Comparison of ENCODE assay signal across 16 mouse cellular contexts in the genomic region with DNA sequence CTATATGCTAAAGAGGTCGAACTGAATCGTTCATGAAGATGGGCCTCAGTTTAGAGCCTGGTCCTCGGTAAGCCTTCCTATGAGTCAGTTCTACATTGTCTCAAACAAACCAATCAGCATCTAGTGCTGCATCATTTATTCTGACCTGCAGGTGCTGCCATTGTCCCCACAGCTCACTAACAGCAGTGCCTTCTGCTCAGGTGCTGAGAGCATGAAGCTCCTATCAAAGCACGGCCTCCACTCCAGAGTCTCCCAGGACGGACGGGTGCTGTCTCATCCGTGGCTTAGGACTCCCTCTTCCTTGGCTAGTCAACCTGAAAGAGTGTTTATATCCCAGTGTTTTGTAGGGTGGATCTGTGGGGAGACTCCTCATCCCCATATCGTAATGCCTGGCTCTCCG. TPM values are rescaled to one million over a fixed set of nuclear protein-coding genes. Genes with fewer than 3 reads are reported as not detected.
DNase-seq lines count a peak whose midpoint lies in the region; ATAC-seq and TF ChIP-seq lines count a peak whose summit lies in the region.
"Had no signal": no experiment of that assay in that cellular context is flagged by ENCODE, and none has a peak within 500 bp of the region (broad histone marks: within the 10 kb centered on the region; RNA-seq: fewer than 3 reads in every experiment).

No protein-coding gene starts in this region.

- no peaks in the 10 kb centered on the region for H3K9me3 ChIP-seq in forebrain, embryonic 11.5 days (ENCODE audit: control insufficient read depth, low read length)
- H3K9me3 ChIP-seq in forebrain, embryonic 10.5 days: no peaks in the 10 kb centered on the region
- peaks cover 5% of the 10 kb centered on the region for H3K9me3 ChIP-seq in megakaryocyte, embryonic 14.5 days
- no peaks in the 10 kb centered on the region for H3K9me3 ChIP-seq in forebrain, postnatal 0 days (ENCODE audit: low read length)
- H3K9me3 ChIP-seq in neural tube, embryonic 13.5 days: no peaks in the 10 kb centered on the region
- H3K9me3 ChIP-seq: heart, embryonic 15.5 days; liver, embryonic 13.5 days had no signal

- ATAC-seq in forebrain, embryonic 11.5 days (replicated peaks; ENCODE audit: low FRiP score): 0 out of 2 replicates have a peak, but pooled peaks have one; percentile 42
- ATAC-seq in megakaryocyte, adult 5-6 weeks (ENCODE audit: poor library complexity, severe bottlenecking): no peak
- peak; percentile 30; the same call in 1 of the 2 replicates for ATAC-seq in forebrain, postnatal 0 days
- peak; percentile 28; the same call in 1 of the 2 replicates for ATAC-seq in neural tube, embryonic 13.5 days (ENCODE audit: low read depth)
- ATAC-seq: activated CD4-positive, CD25-positive, alpha-beta regulatory T cell, adult 4 months had no signal

- no peak for DNase-seq in forebrain, embryonic 11.5 days (ENCODE audit: low spot score)
- no peak for DNase-seq in forebrain, embryonic 10.5 days (ENCODE audit: extremely low spot score, low spot score)
- peak; percentile 38 for DNase-seq in forebrain, postnatal 0 days
- DNase-seq in left cerebral cortex, adult 8-10 months (ENCODE audit: low spot score in 2 of 2): no peak
- no peak for DNase-seq in layer of hippocampus, adult 8-10 months (ENCODE audit: low spot score in 2 of 2)
- DNase-seq: cerebellum, adult 11-12 months; gastrocnemius, adult 2 months; heart, adult 18-20 months; liver, embryonic 13.5 days had no signal

- no peak overlapping the region for H3K4me3 ChIP-seq in forebrain, embryonic 11.5 days (ENCODE audit: low read depth, low read length)
- H3K4me3 ChIP-seq in forebrain, embryonic 10.5 days: no peak overlapping the region
- peak overlapping the region; percentile 10 for H3K4me3 ChIP-seq in megakaryocyte, embryonic 14.5 days (replicated peaks)
- no peak overlapping the region for H3K4me3 ChIP-seq in forebrain, postnatal 0 days (ENCODE audit: low read depth, low read length)
- no peak overlapping the region for H3K4me3 ChIP-seq in neural tube, embryonic 13.5 days
- H3K4me3 ChIP-seq: erythroblast, embryonic 14.5 days; gastrocnemius, adult 2 months; heart, embryonic 15.5 days; liver, embryonic 13.5 days had no signal

- TF ChIP-seq CTCF in forebrain, postnatal 0 days (IDR thresholded peaks at IDR 0.05; ENCODE audit: low read depth): peak; percentile 23; the same call in 1 of the 2 replicates

- H3K36me3 ChIP-seq in forebrain, embryonic 11.5 days (ENCODE audit: control insufficient read depth, insufficient read depth, low read length): no peaks in the 10 kb centered on the region
- H3K36me3 ChIP-seq in forebrain, embryonic 10.5 days (replicated peaks): no peaks in the 10 kb centered on the region
- H3K36me3 ChIP-seq in megakaryocyte, embryonic 14.5 days (replicated peaks; ENCODE audit: low read length): no peaks in the 10 kb centered on the region
- H3K36me3 ChIP-seq in forebrain, postnatal 0 days (ENCODE audit: insufficient read depth): no peaks in the 10 kb centered on the region
- H3K36me3 ChIP-seq in neural tube, embryonic 13.5 days: no peaks in the 10 kb centered on the region
- H3K36me3 ChIP-seq: heart, embryonic 15.5 days; liver, embryonic 13.5 days had no signal

- H3K9ac ChIP-seq in forebrain, embryonic 11.5 days (ENCODE audit: low read length): no peak overlapping the region
- no peak overlapping the region for H3K9ac ChIP-seq in forebrain, postnatal 0 days
- H3K9ac ChIP-seq in neural tube, embryonic 13.5 days: no peak overlapping the region
- H3K9ac ChIP-seq: heart, embryonic 15.5 days; liver, embryonic 13.5 days had no signal

- H3K27ac ChIP-seq in forebrain, embryonic 11.5 days (ENCODE audit: low read depth, low read length): no peak overlapping the region
- no peak overlapping the region for H3K27ac ChIP-seq in forebrain, embryonic 10.5 days
- peak overlapping the region; percentile 79 for H3K27ac ChIP-seq in forebrain, postnatal 0 days (ENCODE audit: low read depth, low read length)
- H3K27ac ChIP-seq in neural tube, embryonic 13.5 days (replicated peaks): peak overlapping the region; percentile 80
- H3K27ac ChIP-seq: gastrocnemius, adult 2 months; heart, embryonic 15.5 days; kidney, postnatal 0 days; liver, embryonic 13.5 days had no signal

- no peaks in the 10 kb centered on the region for H3K27me3 ChIP-seq in forebrain, embryonic 11.5 days (ENCODE audit: control insufficient read depth, insufficient read depth, low read length)
- H3K27me3 ChIP-seq in forebrain, embryonic 10.5 days (ENCODE audit: poor library complexity, severe bottlenecking): no peaks in the 10 kb centered on the region
- peaks cover 9% of the 10 kb centered on the region for H3K27me3 ChIP-seq in megakaryocyte, embryonic 14.5 days (replicated peaks)
- no peaks in the 10 kb centered on the region for H3K27me3 ChIP-seq in forebrain, postnatal 0 days (ENCODE audit: insufficient read depth, low read length)
- no peaks in the 10 kb centered on the region for H3K27me3 ChIP-seq in neural tube, embryonic 13.5 days
- H3K27me3 ChIP-seq: heart, embryonic 15.5 days; liver, embryonic 13.5 days had no signal

- WGBS in forebrain, embryonic 11.5 days: 91% methylated on average over 9 of the region's 9 CpGs
- WGBS in forebrain, embryonic 10.5 days: 87% methylated on average over 9 of the region's 9 CpGs
- WGBS in forebrain, postnatal 0 days: 75% methylated on average over 9 of the region's 9 CpGs
- 81% methylated on average over 9 of the region's 9 CpGs for WGBS in neural tube, embryonic 13.5 days

- no peak overlapping the region for H3K4me2 ChIP-seq in forebrain, embryonic 11.5 days (ENCODE audit: low read depth, low read length, severe bottlenecking)
- no peak overlapping the region for H3K4me2 ChIP-seq in forebrain, postnatal 0 days (ENCODE audit: low read depth)
- no peak overlapping the region for H3K4me2 ChIP-seq in neural tube, embryonic 13.5 days
- H3K4me2 ChIP-seq: heart, embryonic 15.5 days; liver, embryonic 13.5 days had no signal

- H3K4me1 ChIP-seq in forebrain, embryonic 11.5 days (replicated peaks; ENCODE audit: control insufficient read depth, insufficient read depth, low read length): no peaks in the 10 kb centered on the region
- 0 out of 2 replicates have a peak, but pooled peaks cover 4% of the 10 kb centered on the region for H3K4me1 ChIP-seq in forebrain, embryonic 10.5 days
- H3K4me1 ChIP-seq in megakaryocyte, embryonic 14.5 days: peaks cover 2% of the 10 kb centered on the region; the same call in 1 of the 2 replicates
- H3K4me1 ChIP-seq in forebrain, postnatal 0 days (ENCODE audit: insufficient read depth): peaks cover 17% of the 10 kb centered on the region
- H3K4me1 ChIP-seq in neural tube, embryonic 13.5 days (replicated peaks): peaks cover 17% of the 10 kb centered on the region
- H3K4me1 ChIP-seq: heart, embryonic 15.5 days; liver, embryonic 13.5 days had no signal

RNA-seq across cellular contexts. Expression of gene Tmem144, which starts 14.0 kb away (rescaled TPM):
- 3.5 and 4.2 TPM in 2 replicates for polyA plus RNA-seq in forebrain, embryonic 11.5 days (2014; fragmentation: Nextera tagmentation; extraction: Ambion mirVana)
- 3.7 and 4.1 TPM in 2 replicates for polyA plus RNA-seq in forebrain, embryonic 10.5 days (2016; fragmentation: Nextera tagmentation; extraction: Ambion mirVana)
- not detected in 2 replicates for polyA plus RNA-seq in megakaryocyte, embryonic 14.5 days (2012; ENCODE audit: insufficient read depth, low replicate concordance)
- total RNA-seq in megakaryocyte, adult 5-6 weeks (2015): 1.9 and 2.7 TPM in 2 replicates
- 1.2 and 1.5 TPM in 2 replicates for total RNA-seq in megakaryocyte, adult 5-6 weeks (2017)
- 1.00 and 1.2 TPM in 2 replicates for total RNA-seq in forebrain, postnatal 0 days (2014; rRNA removed)
- polyA plus RNA-seq in forebrain, postnatal 0 days (2015; fragmentation: Nextera tagmentation; extraction: Ambion mirVana): 1.4 and 2.6 TPM in 2 replicates
- 1.2 and 1.6 TPM in 2 replicates for polyA plus RNA-seq in neural tube, embryonic 13.5 days (2015; fragmentation: Nextera tagmentation; extraction: Ambion mirVana)
- total RNA-seq in left cerebral cortex, adult 8-10 months (2022): 10 to 100 TPM; 13.4 to 26.8 (median 15.3) TPM
- total RNA-seq in layer of hippocampus, adult 8-10 months (2022): 10 to 100 TPM; 17.0 to 25.2 (median 21.8) TPM
- polyA plus RNA-seq: activated CD4-positive, CD25-positive, alpha-beta regulatory T cell, adult 4 months; erythroblast, embryonic 14.5 days had no signal

RNA-seq across cellular contexts. Expression of gene Fam198b, which starts 17.8 kb away (rescaled TPM):
- 1.1 and 1.7 TPM in 2 replicates for polyA plus RNA-seq in forebrain, embryonic 11.5 days (2014; fragmentation: Nextera tagmentation; extraction: Ambion mirVana)
- polyA plus RNA-seq in forebrain, embryonic 10.5 days (2016; fragmentation: Nextera tagmentation; extraction: Ambion mirVana): 0.91 and 2.1 TPM in 2 replicates
- 0.08 TPM in 1 of 2 replicates, not detected in the other for polyA plus RNA-seq in megakaryocyte, embryonic 14.5 days (2012; ENCODE audit: insufficient read depth, low replicate concordance)
- total RNA-seq in megakaryocyte, adult 5-6 weeks (2015): 0.40 and 0.55 TPM in 2 replicates
- total RNA-seq in megakaryocyte, adult 5-6 weeks (2017): 0.73 and 1.0 TPM in 2 replicates
- 1.3 and 2.1 TPM in 2 replicates for total RNA-seq in forebrain, postnatal 0 days (2014; rRNA removed)
- 0.87 and 1.1 TPM in 2 replicates for polyA plus RNA-seq in forebrain, postnatal 0 days (2015; fragmentation: Nextera tagmentation; extraction: Ambion mirVana)
- polyA plus RNA-seq in neural tube, embryonic 13.5 days (2015; fragmentation: Nextera tagmentation; extraction: Ambion mirVana): 7.2 and 7.8 TPM in 2 replicates
- total RNA-seq in left cerebral cortex, adult 8-10 months (2022): 1 to 10 TPM; 5.8 to 8.0 (median 6.4) TPM
- 1 to 10 TPM; 4.7 to 7.8 (median 5.2) TPM for total RNA-seq in layer of hippocampus, adult 8-10 months (2022)

Comparison
In these comparisons a context has a peak if more than half of its experiments do, and no peak if none do; other contexts are left out.
1. H3K27ac ChIP-seq: peak in forebrain, postnatal 0 days (single experiment) and neural tube, embryonic 13.5 days (single experiment); none in forebrain, embryonic 11.5 days (single experiment) and forebrain, embryonic 10.5 days (single experiment).